Mouse (Mus musculus) thymus, adult 2 months (tissue): Measurements from ENCODE around the gene Zfpm1. TPM values are rescaled to one million over a fixed set of nuclear protein-coding genes. Genes with fewer than 3 reads are reported as not detected.

Source experiments
- DNase-seq: peaks from one replicate; pipeline ENCODE4 v3.0.0; 2021
- H3K27ac ChIP-seq: fragments of 200-500 bp; 2 replicates; pipeline ENCODE4 v1.5.1; 2012; ENCODE audit warnings: low read length, control low read depth; ENCODE audit not compliant: control insufficient read depth, insufficient read depth
- H3K27me3 ChIP-seq: fragments of 200-500 bp; 2 replicates; pipeline ENCODE4 v1.6.1; 2012; ENCODE audit warnings: mild to moderate bottlenecking, low read length, moderate library complexity, mixed read lengths; ENCODE audit not compliant: control insufficient read depth, insufficient read depth
- H3K36me3 ChIP-seq: fragments of 200-500 bp; 2 replicates; pipeline ENCODE4 v1.6.1; 2012; ENCODE audit warnings: mild to moderate bottlenecking, low read length, moderate library complexity; ENCODE audit not compliant: control insufficient read depth, insufficient read depth
- H3K4me1 ChIP-seq: fragments of 200-500 bp; replicated peaks from 2 replicates; pipeline ENCODE4 v1.6.1; 2012; ENCODE audit warnings: low read length; ENCODE audit not compliant: control insufficient read depth, insufficient read depth
- H3K4me3 ChIP-seq: fragments of 200-500 bp; 2 replicates; pipeline ENCODE4 v1.5.1; 2012; ENCODE audit warnings: mild to moderate bottlenecking, low read length, control low read depth, moderate library complexity; ENCODE audit not compliant: control insufficient read depth, insufficient read depth
- CTCF ChIP-seq: fragments of 200-500 bp; IDR thresholded peaks from 2 replicates; pipeline ENCODE4 v1.5.1; 2012; ENCODE audit warnings: mild to moderate bottlenecking, control low read depth, low read length, moderate library complexity, borderline replicate concordance; ENCODE audit not compliant: control insufficient read depth, poor library complexity, insufficient read depth; ENCODE audit errors: extremely low read depth
- POLR2A ChIP-seq: fragments of 200-500 bp; IDR thresholded peaks from 2 replicates; pipeline ENCODE4 v1.6.1; 2012; ENCODE audit warnings: mild to moderate bottlenecking, low read length, control low read depth, moderate library complexity; ENCODE audit not compliant: control insufficient read depth, poor library complexity, insufficient read depth; ENCODE audit errors: extremely low read depth
- WGBS: fragments of 180-500 bp; shearing (Covaris S2); methylation state at CpG from one replicate; pipeline ENCODE4 v1.1.7; 2018; 5-methylcytosine and 5-hydroxymethylcytosine counted together
- polyA plus RNA-seq: library from polyadenylated mRNA; depleted of rRNA; stranded (reverse); fragments of >200 nt; gene quantifications from 2 replicates; pipeline ENCODE4 v1.2.3, GENCODE M21; 2012

Zfpm1 gene
- polyA plus RNA-seq, 1 experiment = 100 TPM

DNA sequence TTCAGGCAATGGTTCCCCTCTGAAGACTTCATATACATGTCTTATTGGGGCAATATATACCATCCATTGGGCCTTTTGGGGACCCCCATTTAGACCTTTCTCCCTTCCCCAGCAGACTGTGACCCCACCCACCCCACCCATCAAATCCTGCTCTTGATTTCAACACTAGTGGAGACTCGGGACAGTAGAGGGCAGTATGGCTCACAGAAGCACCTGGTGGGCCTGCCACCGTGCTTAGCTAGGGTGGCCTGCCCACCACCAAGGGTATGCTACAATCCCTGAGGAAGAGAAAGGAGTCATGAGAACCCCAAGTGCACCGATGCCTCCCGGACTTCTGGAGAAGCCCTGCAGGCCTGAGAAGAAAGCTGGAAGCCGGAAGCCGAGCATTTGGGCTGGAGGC lies 56.9 kb downstream of the Zfpm1 start:
- 76% methylated on average over 6 of the region's 6 CpGs for WGBS
- Histone ChIP-seq H3K4me1 (peaks cover 12% of the 10 kb centered on the region), H3K36me3 (peaks cover 36% of the 10 kb centered on the region), H3K4me3 (no peak overlapping the region), H3K27ac (no peak overlapping the region), H3K27me3 (no peaks in the 10 kb centered on the region)
- TF ChIP-seq POLR2A (no peak), CTCF (no peak)
- no peak for DNase-seq

GRCm38 (mm10) chr8:122340761-122341160 lies 58.8 kb downstream of the Zfpm1 start:
- TF ChIP-seq CTCF (no peak), POLR2A (no peak)
- WGBS = 94% methylated on average over 3 of the region's 3 CpGs

GRCm38 (mm10) chr8:122341790-122342189 lies 59.8 kb downstream of the Zfpm1 start:
- DNase-seq = no peak
- no peak overlapping the region for H3K27ac ChIP-seq
- no peaks in the 10 kb centered on the region for H3K27me3 ChIP-seq
- TF ChIP-seq CTCF (no peak), POLR2A (no peak)
- H3K4me3 ChIP-seq = no peak overlapping the region
- peaks cover 8% of the 10 kb centered on the region for H3K36me3 ChIP-seq
- 86% methylated on average over 6 of the region's 6 CpGs for WGBS
- H3K4me1 ChIP-seq = peaks cover 28% of the 10 kb centered on the region

More at GRCm38 (mm10) chr8:122340761-122341160, 58.8 kb downstream of the Zfpm1 start:
- Histone ChIP-seq H3K4me1 (peaks cover 27% of the 10 kb centered on the region), H3K36me3 (peaks cover 18% of the 10 kb centered on the region), H3K4me3 (no peak overlapping the region), H3K27me3 (no peaks in the 10 kb centered on the region), H3K27ac (no peak overlapping the region)
- no peak for DNase-seq

GRCm38 (mm10) chr8:122342362-122342761 lies 60.4 kb downstream of the Zfpm1 start:
- Histone ChIP-seq H3K36me3 (peaks cover 2% of the 10 kb centered on the region; the same call in 1 of the 2 replicates), H3K27me3 (no peaks in the 10 kb centered on the region), H3K4me1 (peaks cover 28% of the 10 kb centered on the region), H3K27ac (no peak overlapping the region), H3K4me3 (no peak overlapping the region)
- TF ChIP-seq CTCF (no peak), POLR2A (no peak)
- no peak for DNase-seq
- 50% methylated on average over 5 of the region's 5 CpGs for WGBS

DNA sequence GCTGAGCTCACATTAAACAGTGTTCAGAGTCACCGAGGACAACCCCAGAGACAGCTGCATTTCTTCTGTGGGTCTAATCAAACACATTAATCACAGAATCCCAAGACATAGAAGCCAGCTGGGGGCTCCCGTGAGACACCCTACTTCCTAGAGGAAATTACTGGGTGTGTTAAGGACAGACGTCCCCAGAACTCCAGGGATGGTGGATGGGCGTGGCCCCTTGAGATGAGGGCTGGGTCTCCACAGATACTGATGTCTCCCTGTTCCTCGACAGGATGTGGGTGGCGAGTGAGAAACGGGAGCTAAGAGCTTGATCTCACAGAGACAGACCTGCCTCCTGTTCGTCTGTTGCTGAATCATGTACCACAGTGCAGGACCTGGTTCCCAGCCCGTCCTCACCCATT lies 60.9 kb downstream of the Zfpm1 start:
- H3K4me1 ChIP-seq = peaks cover 28% of the 10 kb centered on the region
- TF ChIP-seq POLR2A = no peak
- TF ChIP-seq CTCF = no peak
- H3K36me3 ChIP-seq = no peaks in the 10 kb centered on the region
- no peak overlapping the region for H3K4me3 ChIP-seq
- WGBS = under 1% methylated on average over 9 of the region's 9 CpGs
- DNase-seq = peak; percentile 40
- no peak overlapping the region for H3K27ac ChIP-seq
- H3K27me3 ChIP-seq = no peaks in the 10 kb centered on the region

GRCm38 (mm10) chr8:122343341-122343740 lies 61.4 kb downstream of the Zfpm1 start:
- Histone ChIP-seq H3K4me1 (peaks cover 28% of the 10 kb centered on the region), H3K27ac (no peak overlapping the region), H3K4me3 (no peak overlapping the region), H3K36me3 (no peaks in the 10 kb centered on the region), H3K27me3 (no peaks in the 10 kb centered on the region)
- DNase-seq = no peak
- TF ChIP-seq POLR2A (no peak), CTCF (no peak)
- WGBS = 4% methylated on average over 11 of the region's 11 CpGs

DNA sequence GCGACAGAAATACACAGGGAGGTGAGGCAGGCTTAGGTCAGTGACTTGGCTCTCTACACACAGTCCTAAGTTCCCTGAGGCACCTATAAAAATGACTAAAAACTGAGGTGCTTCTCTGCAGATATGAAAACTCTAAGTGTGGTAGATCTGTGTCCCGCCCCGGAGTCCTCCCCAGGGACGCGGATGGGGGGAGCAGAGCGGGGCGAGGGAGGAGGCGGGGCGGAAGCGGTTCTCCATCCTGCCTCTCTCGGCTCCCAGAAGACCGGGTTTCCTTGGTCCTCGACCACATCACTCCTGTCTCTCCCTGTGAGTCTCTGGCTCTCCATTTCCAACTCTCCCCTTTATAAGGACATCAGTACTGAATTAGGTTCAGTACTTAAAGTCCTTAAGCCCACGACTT lies 61.8 kb downstream of the Zfpm1 start:
- under 1% methylated on average over 14 of the region's 14 CpGs for WGBS
- no peaks in the 10 kb centered on the region for H3K36me3 ChIP-seq
- H3K4me1 ChIP-seq = peaks cover 28% of the 10 kb centered on the region
- H3K27ac ChIP-seq = no peak overlapping the region
- peak; percentile 58 for DNase-seq
- TF ChIP-seq CTCF = no peak
- TF ChIP-seq POLR2A = no peak
- H3K27me3 ChIP-seq = no peaks in the 10 kb centered on the region
- H3K4me3 ChIP-seq = no peak overlapping the region; the same call in 1 of the 2 replicates
